Mouse (Mus musculus): ENCODE results near the gene Hist3h2ba.

DNA sequence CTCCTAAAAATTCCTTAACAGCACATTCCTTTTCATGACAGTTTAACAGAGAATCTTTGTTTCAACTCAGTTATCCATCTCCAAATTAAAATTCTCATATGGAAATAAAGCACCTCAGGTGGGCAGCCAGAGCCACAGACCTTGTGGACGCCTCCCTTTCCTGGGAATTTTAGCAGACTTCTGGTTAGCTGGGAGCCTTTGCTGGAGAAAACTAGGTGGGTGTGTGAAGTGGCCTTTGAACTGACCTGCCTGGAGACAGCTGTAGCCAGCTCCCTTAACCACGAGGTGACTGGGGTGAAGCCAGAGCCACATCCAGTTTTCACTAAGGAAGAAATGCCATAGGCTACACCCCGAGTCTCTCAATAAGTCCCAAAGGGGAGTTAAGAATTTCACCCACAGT lies 19.1 kb upstream of the Hist3h2ba start:
- TF ChIP-seq POLR2A (IDR thresholded peaks at IDR 0.05; ENCODE audit: low read depth, low read length): no peak
- no peak for TF ChIP-seq CTCF (IDR thresholded peaks at IDR 0.05; ENCODE audit: borderline replicate concordance, insufficient read depth, low read length)
